In the genomic region with DNA sequence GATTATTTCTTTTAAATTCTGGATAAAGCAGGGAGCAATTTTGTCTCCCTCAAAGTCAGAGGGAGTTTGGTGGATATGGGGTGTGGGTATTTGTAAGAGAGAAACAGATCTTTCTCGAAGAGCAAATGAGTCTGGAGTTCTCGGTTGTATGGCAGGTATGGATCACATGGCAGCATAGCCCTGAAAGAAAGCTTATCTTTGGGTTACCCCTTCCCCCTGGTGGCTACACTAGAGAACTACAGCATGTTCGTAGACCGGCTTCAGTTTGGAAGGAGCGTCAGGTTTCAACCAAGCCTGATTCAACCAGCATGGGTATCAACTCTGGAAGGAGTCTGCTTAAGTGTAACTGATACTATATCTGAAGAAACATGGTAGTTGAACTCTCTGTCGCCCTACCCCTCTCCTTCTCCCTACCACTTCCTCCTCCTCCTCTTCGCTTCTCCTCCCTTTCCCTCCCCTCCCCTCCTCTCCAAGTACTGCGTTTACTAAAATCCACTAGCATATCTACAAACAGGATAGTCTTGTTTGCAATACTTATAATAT, we compare ENCODE assay signal across 1 mouse cellular context.
TF ChIP-seq lines count a peak whose summit lies in the region.

No protein-coding gene starts in this region.

TF ChIP-seq in CH12.LX, 34 proteins besides CTCF, POLR2A, EP300 and RAD21:
- TF ChIP-seq MAX (IDR thresholded peaks at IDR 0.05; ENCODE audit: low read length) (peak; percentile 75), ZC3H11A (IDR thresholded peaks at IDR 0.05; ENCODE audit: low read depth, low read length) (peak; percentile 15; the same call in 1 of the 2 replicates), MXI1 (IDR thresholded peaks at IDR 0.05; ENCODE audit: low read depth, low read length) (no peak), MYC (IDR thresholded peaks at IDR 0.05; ENCODE audit: low read depth, low read length) (peak; percentile 66; the same call in 1 of the 2 replicates), NELFE (IDR thresholded peaks at IDR 0.05; ENCODE audit: low read depth, low read length) (no peak), SMC3 (IDR thresholded peaks at IDR 0.05; ENCODE audit: low read depth, low read length) (peak; percentile 79)
